Mouse (Mus musculus) heart, postnatal 0 days (tissue): ENCODE results near the gene Ten1.

Source experiments
- CTCF ChIP-seq: IDR thresholded peaks from 2 replicates; pipeline ENCODE4 v1.5.1; 2016; ENCODE audit warnings: antibody characterized with exemption, control low read depth, low read depth
- EP300 ChIP-seq: IDR thresholded peaks from 2 replicates; pipeline ENCODE4 v1.6.1; 2016; ENCODE audit warnings: antibody characterized with exemption, low read depth

- no peak for TF ChIP-seq CTCF
- no peak for TF ChIP-seq EP300
Measured at GRCm38 (mm10) chr11:116245616-116246015, 47.0 kb downstream of the Ten1 start.
